Mouse (Mus musculus) hindbrain, embryonic 13.5 days (tissue): Measurements from ENCODE around the gene 4933415A04Rik. TPM values are rescaled to one million over a fixed set of nuclear protein-coding genes. Genes with fewer than 3 reads are reported as not detected.
A peak's percentile ranks its signal among the peaks of the same experiment; 100 is the strongest.

ENCODE experiments used
- ATAC-seq: fragments of 200-750 bp; cut with Nextera tagmentation; 2 replicates; pipeline ENCODE4 v1.8.0; 2017; ENCODE audit warnings: moderate TSS enrichment; ENCODE audit not compliant: low FRiP score
- H3K27ac ChIP-seq: fragments of 300-500 bp; sonication (generic); 2 replicates; pipeline ENCODE4 v1.5.1; 2015; ENCODE audit warnings: inconsistent platforms, mild to moderate bottlenecking, moderate library complexity
- H3K27me3 ChIP-seq: fragments of 300-500 bp; sonication (generic); 2 replicates; pipeline ENCODE4 v1.6.1; 2015; ENCODE audit warnings: mild to moderate bottlenecking, inconsistent platforms
- H3K36me3 ChIP-seq: fragments of 300-500 bp; sonication (generic); 2 replicates; pipeline ENCODE4 v1.6.1; 2015; ENCODE audit warnings: mild to moderate bottlenecking, inconsistent platforms
- H3K4me1 ChIP-seq: fragments of 300-500 bp; sonication (generic); replicated peaks from 2 replicates; pipeline ENCODE4 v1.6.1; 2015; ENCODE audit warnings: inconsistent platforms
- H3K4me2 ChIP-seq: fragments of 300-500 bp; sonication (generic); 2 replicates; pipeline ENCODE4 v1.6.1; 2015; ENCODE audit warnings: inconsistent platforms, mild to moderate bottlenecking, moderate library complexity
- H3K4me3 ChIP-seq: fragments of 300-500 bp; sonication (generic); 2 replicates; pipeline ENCODE4 v1.5.1; 2015; ENCODE audit warnings: mild to moderate bottlenecking, inconsistent platforms
- H3K9ac ChIP-seq: fragments of 300-500 bp; sonication (generic); 2 replicates; pipeline ENCODE4 v1.6.1; 2015; ENCODE audit warnings: mild to moderate bottlenecking, inconsistent platforms
- H3K9me3 ChIP-seq: fragments of 300-500 bp; sonication (generic); 2 replicates; pipeline ENCODE4 v1.6.1; 2016; ENCODE audit warnings: inconsistent platforms
- WGBS: fragments of 180-500 bp; shearing (Covaris S2); methylation state at CpG from one replicate; pipeline ENCODE4 v1.1.7; 2015; 5-methylcytosine and 5-hydroxymethylcytosine counted together
- polyA plus RNA-seq: library from polyadenylated mRNA; unstranded; fragments of >200 nt; fragmentation: Nextera tagmentation; extraction: Ambion mirVana; gene quantifications from 2 replicates; pipeline ENCODE4 v1.2.1, GENCODE M21; 2015

4933415A04Rik gene
- polyA plus RNA-seq, 1 experiment from 2014 or later, result 6.1 TPM

DNA sequence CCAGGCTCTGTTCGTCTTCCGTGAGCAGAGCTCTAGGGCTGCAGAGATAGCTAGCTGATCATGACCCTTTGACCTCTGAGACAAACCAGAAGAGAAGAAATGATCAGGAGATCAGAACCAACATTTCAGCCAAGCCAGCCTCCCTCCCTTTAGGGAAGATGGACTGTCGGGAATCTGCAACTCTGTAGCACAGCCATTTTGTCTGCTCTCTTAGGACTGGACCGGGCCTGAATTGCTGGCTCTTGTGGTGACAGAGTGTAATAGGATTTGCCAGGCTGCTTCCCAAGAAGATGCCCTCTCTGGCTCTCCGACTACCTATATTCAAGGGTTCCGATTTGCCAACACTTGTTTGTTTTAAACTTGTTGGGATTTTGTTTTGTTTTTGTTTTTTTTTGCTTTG, 34.2 kb upstream of the 4933415A04Rik start:
- Histone ChIP-seq H3K9me3 (no peaks in the 10 kb centered on the region), H3K4me2 (no peak overlapping the region), H3K36me3 (peaks cover 11% of the 10 kb centered on the region), H3K27ac (no peak overlapping the region), H3K4me1 (peaks cover 28% of the 10 kb centered on the region), H3K9ac (no peak overlapping the region), H3K27me3 (no peaks in the 10 kb centered on the region), H3K4me3 (no peak overlapping the region)
- ATAC-seq, result no peak
- 87% methylated on average over 6 of the region's 6 CpGs for WGBS

DNA sequence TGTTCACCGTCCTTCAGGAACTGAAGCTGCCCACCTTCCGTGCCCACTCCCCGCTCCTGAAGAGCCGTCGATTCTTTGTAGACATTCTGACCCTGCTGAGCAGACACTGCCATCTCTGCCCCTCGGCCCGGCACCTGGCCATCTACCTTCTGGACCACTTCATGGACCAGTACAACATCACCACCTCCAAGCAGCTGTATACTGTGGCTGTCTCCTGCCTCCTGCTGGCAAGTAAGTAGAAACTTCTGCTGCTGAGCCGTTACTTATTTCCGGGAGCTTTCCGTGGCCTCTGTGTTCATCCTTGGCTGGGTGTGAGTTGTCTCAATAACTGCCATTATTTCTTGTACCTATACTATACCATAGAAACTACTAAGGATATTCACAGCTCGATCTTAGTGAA, 30.3 kb upstream of the 4933415A04Rik start:
- Histone ChIP-seq H3K9ac (no peak overlapping the region), H3K4me3 (no peak overlapping the region), H3K27me3 (no peaks in the 10 kb centered on the region), H3K27ac (no peak overlapping the region), H3K4me1 (peaks cover 7% of the 10 kb centered on the region), H3K36me3 (peaks cover 23% of the 10 kb centered on the region), H3K4me2 (no peak overlapping the region), H3K9me3 (no peaks in the 10 kb centered on the region)
- no peak for ATAC-seq
- WGBS, result 90% methylated on average over 11 of the region's 11 CpGs

DNA sequence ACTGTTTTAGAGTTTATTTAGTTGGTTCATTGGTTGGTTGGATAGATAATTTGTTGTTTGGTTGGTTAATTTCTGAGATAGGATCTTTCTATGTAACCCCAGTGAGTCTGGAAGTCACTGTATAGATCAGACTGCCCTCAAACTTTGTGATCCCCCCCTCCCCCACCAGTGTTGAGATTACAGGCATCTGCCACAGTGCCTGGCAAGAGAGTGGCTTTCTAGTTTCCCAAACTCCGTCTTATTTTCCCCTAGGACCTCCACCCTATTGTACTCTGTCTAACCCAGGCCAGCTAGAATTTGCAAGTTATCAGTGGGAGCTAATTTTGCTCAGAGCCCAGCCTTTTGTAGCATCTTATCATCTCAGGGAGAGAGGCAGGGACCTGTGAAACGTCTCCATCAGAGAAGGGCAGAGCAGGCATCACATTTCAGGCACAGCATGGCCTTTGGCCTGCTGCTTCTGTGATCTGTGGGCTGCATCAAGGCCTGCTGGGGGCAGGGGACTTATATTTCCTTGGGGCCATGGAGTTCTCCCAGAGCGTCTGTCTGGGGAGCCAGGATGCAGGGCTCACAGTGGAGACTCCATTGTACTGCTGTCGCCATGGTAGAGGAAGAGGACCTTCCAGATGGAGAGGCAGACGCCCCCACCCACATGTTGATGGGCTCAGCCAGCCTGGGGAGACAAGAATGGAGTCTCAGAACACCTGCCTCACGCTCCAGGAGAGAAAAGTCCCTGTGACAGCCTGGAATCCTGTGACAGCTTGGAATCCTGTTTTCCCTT, 27.1 kb upstream of the 4933415A04Rik start:
- H3K4me3 ChIP-seq, result no peak overlapping the region
- 9% methylated on average over 6 of the region's 6 CpGs for WGBS
- H3K9me3 ChIP-seq, result no peaks in the 10 kb centered on the region
- ATAC-seq, result peak; percentile 59
- no peaks in the 10 kb centered on the region for H3K27me3 ChIP-seq
- H3K36me3 ChIP-seq, result peaks cover 23% of the 10 kb centered on the region
- H3K27ac ChIP-seq, result peak overlapping the region; percentile 69
- H3K4me2 ChIP-seq, result no peak overlapping the region
- peaks cover 21% of the 10 kb centered on the region for H3K4me1 ChIP-seq
- no peak overlapping the region; the same call in 1 of the 2 replicates for H3K9ac ChIP-seq

DNA sequence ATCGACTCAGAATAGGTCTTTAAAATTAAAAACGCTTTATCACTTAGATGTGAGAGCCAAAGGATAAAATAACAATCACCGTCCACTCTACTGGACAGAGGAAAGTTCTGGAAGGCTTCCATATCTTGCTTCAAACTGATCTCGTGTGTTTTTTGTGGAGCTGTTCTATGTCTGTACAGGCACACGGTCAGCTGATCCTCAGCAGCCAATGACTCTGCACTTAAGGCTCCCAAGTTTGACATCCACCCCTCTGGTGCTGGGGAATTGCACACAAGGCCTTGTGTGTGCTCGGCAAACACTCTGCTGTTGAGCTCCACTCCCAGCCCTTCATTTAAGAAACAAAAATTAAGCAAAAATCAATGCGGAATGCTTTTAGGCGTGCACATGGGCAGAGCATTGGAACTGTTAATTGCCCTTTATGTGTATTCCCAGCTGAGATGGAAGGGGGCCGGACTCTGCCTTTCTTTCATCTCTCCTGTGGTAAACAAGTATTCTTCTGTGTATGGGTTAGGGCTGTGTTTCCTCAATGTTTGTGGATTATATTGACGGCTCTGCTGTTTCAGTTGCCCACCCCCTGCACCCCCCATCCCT, 23.1 kb upstream of the 4933415A04Rik start:
- 0 out of 2 replicates have a peak, but pooled peaks cover 3% of the 10 kb centered on the region for H3K36me3 ChIP-seq
- no peak for ATAC-seq
- H3K9me3 ChIP-seq, result no peaks in the 10 kb centered on the region
- WGBS, result 69% methylated on average over 10 of the region's 10 CpGs
- H3K4me2 ChIP-seq, result no peak overlapping the region
- H3K27me3 ChIP-seq, result no peaks in the 10 kb centered on the region
- no peak overlapping the region for H3K9ac ChIP-seq
- H3K4me3 ChIP-seq, result no peak overlapping the region
- H3K4me1 ChIP-seq, result peaks cover 46% of the 10 kb centered on the region
- peak overlapping the region; percentile 55 for H3K27ac ChIP-seq

- Histone ChIP-seq H3K27me3 (no peaks in the 10 kb centered on the region), H3K4me3 (no peak overlapping the region), H3K36me3 (no peaks in the 10 kb centered on the region), H3K4me2 (no peak overlapping the region), H3K9me3 (no peaks in the 10 kb centered on the region), H3K27ac (no peak overlapping the region), H3K9ac (no peak overlapping the region), H3K4me1 (peaks cover 52% of the 10 kb centered on the region)
- WGBS, result 62% methylated on average over 2 of the region's 2 CpGs
- ATAC-seq, result no peak
These were observed 21.4 kb upstream of the 4933415A04Rik start for GRCm38 (mm10) chr11:43565414-43565813.

DNA sequence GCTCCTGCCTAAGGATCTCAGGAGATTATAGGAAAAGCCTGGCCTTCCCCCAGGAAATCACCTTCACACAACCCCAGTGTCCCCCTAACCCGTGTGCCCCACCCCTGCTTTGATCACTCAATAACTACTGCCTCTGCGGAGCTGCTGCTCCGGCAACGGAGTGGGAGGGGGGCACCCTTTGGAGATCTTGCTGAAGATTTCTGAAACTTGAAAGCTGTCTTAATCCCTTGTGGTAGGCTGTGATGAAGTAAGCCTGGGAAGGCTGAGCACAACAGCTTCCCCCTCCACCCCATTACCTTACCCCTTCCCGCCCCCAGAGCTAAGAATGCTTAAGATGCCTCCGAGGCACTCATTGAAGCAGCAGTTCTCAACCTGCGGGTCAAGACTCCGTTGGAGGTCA, 21.0 kb upstream of the 4933415A04Rik start:
- Histone ChIP-seq H3K9me3 (no peaks in the 10 kb centered on the region), H3K27ac (no peak overlapping the region), H3K4me1 (peaks cover 56% of the 10 kb centered on the region), H3K4me2 (no peak overlapping the region), H3K36me3 (no peaks in the 10 kb centered on the region), H3K4me3 (no peak overlapping the region), H3K27me3 (no peaks in the 10 kb centered on the region), H3K9ac (peak overlapping the region; percentile 2; the same call in 1 of the 2 replicates)
- 18% methylated on average over 8 of the region's 8 CpGs for WGBS
- no peak for ATAC-seq

DNA sequence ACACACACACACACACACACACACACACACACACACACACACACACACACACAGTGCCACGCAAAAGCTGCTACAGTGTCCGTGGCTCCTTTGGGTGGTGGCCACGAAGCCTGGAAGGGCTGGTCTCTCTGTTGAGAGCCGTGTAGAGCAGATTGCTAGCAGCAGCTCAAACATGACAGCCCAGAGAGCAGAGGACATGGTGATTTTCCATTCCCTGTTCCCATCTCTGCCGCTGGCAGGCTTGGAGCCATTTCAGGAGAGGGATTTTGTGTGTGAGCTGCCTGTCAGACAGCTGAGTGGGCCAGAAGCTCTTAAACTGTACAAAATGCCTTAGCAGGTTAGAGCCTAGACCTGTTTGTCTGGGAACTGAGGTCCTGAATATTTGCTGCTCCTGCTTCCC, 20.1 kb upstream of the 4933415A04Rik start:
- Histone ChIP-seq H3K4me3 (no peak overlapping the region), H3K4me1 (peaks cover 61% of the 10 kb centered on the region), H3K27ac (peak overlapping the region; percentile 55), H3K27me3 (no peaks in the 10 kb centered on the region), H3K9me3 (no peaks in the 10 kb centered on the region), H3K4me2 (no peak overlapping the region), H3K36me3 (no peaks in the 10 kb centered on the region), H3K9ac (no peak overlapping the region)
- ATAC-seq, result no peak
- 88% methylated on average over 5 of the region's 5 CpGs for WGBS

DNA sequence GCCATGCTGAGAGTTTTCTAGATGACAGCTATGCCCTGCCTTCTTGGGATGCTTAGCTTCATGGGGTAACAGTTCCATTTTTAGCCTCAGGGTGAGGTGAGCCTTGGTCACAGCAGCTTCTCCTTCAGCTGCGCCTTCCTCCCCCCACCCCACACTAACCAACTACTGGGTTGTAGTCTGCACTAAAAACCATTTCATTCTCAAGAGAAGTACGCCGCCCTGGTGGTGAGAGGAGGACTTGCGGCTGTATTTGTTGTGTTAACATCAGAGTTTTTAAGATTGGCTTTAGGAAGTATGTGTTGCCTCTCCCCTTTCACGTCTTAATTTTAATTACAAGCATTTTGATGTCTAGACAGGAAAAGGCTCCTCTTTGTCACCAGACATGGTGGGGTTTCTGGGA, 18.6 kb upstream of the 4933415A04Rik start:
- H3K4me3 ChIP-seq, result no peak overlapping the region
- H3K9ac ChIP-seq, result no peak overlapping the region
- no peak overlapping the region for H3K4me2 ChIP-seq
- H3K36me3 ChIP-seq, result no peaks in the 10 kb centered on the region
- no peaks in the 10 kb centered on the region for H3K9me3 ChIP-seq
- peaks cover 66% of the 10 kb centered on the region for H3K4me1 ChIP-seq
- 66% methylated on average over 5 of the region's 5 CpGs for WGBS
- no peaks in the 10 kb centered on the region for H3K27me3 ChIP-seq
- H3K27ac ChIP-seq, result no peak overlapping the region
- ATAC-seq, result no peak

- Histone ChIP-seq H3K9me3 (no peaks in the 10 kb centered on the region), H3K9ac (no peak overlapping the region), H3K27ac (peak overlapping the region; percentile 72), H3K4me3 (no peak overlapping the region), H3K4me2 (no peak overlapping the region), H3K4me1 (peaks cover 57% of the 10 kb centered on the region), H3K27me3 (no peaks in the 10 kb centered on the region), H3K36me3 (no peaks in the 10 kb centered on the region)
- 83% methylated on average over 5 of the region's 5 CpGs for WGBS
- ATAC-seq, result no peak
These were observed 17.7 kb upstream of the 4933415A04Rik start for GRCm38 (mm10) chr11:43569188-43569587.

DNA sequence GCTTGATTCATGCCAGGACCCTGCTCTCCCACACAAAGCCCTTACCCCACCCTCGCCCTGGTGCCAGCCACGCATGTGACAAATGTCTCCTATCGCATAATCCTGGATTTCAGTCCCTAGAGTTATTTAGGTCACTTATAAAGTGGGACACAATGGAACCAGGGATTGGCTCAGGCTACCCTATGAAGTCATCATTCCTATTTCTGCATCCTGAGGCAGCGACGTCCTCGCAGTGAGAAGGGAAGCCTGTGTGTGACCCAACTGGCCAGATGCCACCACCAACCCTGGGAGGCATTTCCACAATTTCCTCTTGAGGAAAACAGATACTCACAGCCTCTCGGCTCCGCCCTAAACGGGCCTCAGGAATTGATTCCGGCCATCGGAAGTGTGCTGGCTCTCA, 17.2 kb upstream of the 4933415A04Rik start:
- 76% methylated on average over 11 of the region's 11 CpGs for WGBS
- H3K4me2 ChIP-seq, result no peak overlapping the region
- no peak overlapping the region for H3K9ac ChIP-seq
- H3K9me3 ChIP-seq, result no peaks in the 10 kb centered on the region
- ATAC-seq, result peak; percentile 11; the same call in 1 of the 2 replicates
- no peaks in the 10 kb centered on the region for H3K36me3 ChIP-seq
- H3K27me3 ChIP-seq, result no peaks in the 10 kb centered on the region
- peaks cover 57% of the 10 kb centered on the region for H3K4me1 ChIP-seq
- no peak overlapping the region for H3K4me3 ChIP-seq
- H3K27ac ChIP-seq, result peak overlapping the region; percentile 72

DNA sequence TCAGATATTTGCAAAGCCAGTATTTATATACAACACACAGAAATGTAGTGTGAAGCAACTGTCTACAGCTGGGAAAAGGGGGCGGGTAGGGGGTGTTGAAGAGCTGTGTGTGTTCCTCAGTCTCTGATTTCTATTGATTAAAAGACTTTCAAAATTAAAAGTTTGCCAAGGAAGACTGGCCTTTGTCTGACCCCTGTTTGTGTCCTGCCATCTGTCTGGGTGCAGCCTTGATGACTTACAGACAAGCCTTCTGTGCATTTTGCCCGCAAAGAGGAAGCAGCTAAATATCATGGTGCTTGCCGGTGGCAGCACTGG, 11.8 kb upstream of the 4933415A04Rik start:
- Histone ChIP-seq H3K27me3 (no peaks in the 10 kb centered on the region), H3K4me2 (peak overlapping the region; percentile 8; the same call in 1 of the 2 replicates), H3K9me3 (no peaks in the 10 kb centered on the region), H3K4me1 (peaks cover 47% of the 10 kb centered on the region), H3K27ac (peak overlapping the region; percentile 88), H3K36me3 (peaks cover 5% of the 10 kb centered on the region), H3K4me3 (no peak overlapping the region), H3K9ac (peak overlapping the region; percentile 21; the same call in 1 of the 2 replicates)
- 13% methylated on average over 3 of the region's 3 CpGs for WGBS
- no peak for ATAC-seq

- H3K9ac ChIP-seq, result peak overlapping the region; percentile 21
- 6% methylated on average over 9 of the region's 9 CpGs for WGBS
- no peak overlapping the region for H3K4me3 ChIP-seq
- H3K9me3 ChIP-seq, result no peaks in the 10 kb centered on the region
- peaks cover 43% of the 10 kb centered on the region for H3K4me1 ChIP-seq
- peak; percentile 83 for ATAC-seq
- no peaks in the 10 kb centered on the region for H3K27me3 ChIP-seq
- H3K4me2 ChIP-seq, result peak overlapping the region; percentile 8; the same call in 1 of the 2 replicates
- H3K36me3 ChIP-seq, result peaks cover 8% of the 10 kb centered on the region
- peak overlapping the region; percentile 88 for H3K27ac ChIP-seq
These were observed 11.3 kb upstream of the 4933415A04Rik start for GRCm38 (mm10) chr11:43575376-43576151.
